ENCODE assay signal across 8 mouse cellular contexts in the genomic region with DNA sequence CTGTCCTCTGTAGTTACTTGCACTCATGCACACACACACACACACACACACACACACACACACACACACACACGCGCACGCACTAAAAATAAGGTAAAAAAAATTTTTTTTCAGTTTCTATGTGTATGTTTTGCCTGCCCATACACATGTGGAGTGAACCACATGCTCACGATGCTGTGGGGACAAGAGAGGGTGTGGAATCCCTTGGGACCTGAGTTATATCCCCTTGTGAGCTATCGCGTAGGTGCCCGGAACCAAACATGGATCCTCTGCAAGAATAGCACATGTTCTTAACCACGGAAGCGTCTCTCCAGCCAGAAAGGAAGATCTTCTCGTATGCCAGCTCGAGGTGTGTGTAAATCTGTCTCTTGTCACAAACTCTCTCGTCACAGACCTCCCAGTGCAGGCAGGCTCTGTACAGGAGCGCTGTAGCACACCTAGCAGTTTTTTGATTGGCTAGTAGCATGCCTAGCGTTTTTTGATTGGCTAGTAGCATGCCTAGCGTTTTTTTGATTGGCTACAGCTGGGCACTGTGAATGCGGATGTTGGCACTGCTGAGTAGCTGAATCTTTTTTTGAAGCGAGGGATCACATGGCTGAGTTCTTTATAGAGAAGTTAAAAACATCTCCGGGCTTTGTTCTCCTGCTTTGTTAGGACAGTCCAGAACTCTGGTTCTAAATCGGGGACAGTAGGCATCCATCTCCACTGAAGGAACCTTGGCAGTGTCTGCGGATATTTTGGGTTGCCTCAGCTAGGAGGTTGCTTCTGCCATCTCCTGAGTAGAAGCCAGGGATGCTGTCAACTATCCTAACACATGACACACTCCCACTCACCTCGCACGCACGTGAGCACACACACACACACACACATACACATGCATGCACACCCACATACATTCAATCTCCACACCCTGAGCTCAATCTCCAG. TPM values are rescaled to one million over a fixed set of nuclear protein-coding genes. Genes with fewer than 3 reads are reported as not detected.
DNase-seq lines count a peak whose midpoint lies in the region; ATAC-seq lines count a peak whose summit lies in the region.

No protein-coding gene starts in this region.

- no peaks in the 10 kb centered on the region for H3K36me3 ChIP-seq in embryonic facial prominence, embryonic 12.5 days
- H3K36me3 ChIP-seq in heart, embryonic 11.5 days (ENCODE audit: control insufficient read depth, insufficient read depth, low read length): no peaks in the 10 kb centered on the region
- H3K36me3 ChIP-seq in kidney, embryonic 15.5 days: no peaks in the 10 kb centered on the region
- no peaks in the 10 kb centered on the region for H3K36me3 ChIP-seq in limb, embryonic 15.5 days
- no peaks in the 10 kb centered on the region for H3K36me3 ChIP-seq in midbrain, embryonic 16.5 days (ENCODE audit: control insufficient read depth, insufficient read depth, low read length)

- H3K4me2 ChIP-seq in embryonic facial prominence, embryonic 12.5 days (replicated peaks): peak overlapping the region; percentile 37
- peak overlapping the region; percentile 60 for H3K4me2 ChIP-seq in heart, embryonic 11.5 days
- peak overlapping the region; percentile 51 for H3K4me2 ChIP-seq in kidney, embryonic 15.5 days
- peak overlapping the region; percentile 47 for H3K4me2 ChIP-seq in limb, embryonic 15.5 days
- H3K4me2 ChIP-seq in midbrain, embryonic 16.5 days (ENCODE audit: low read length): peak overlapping the region; percentile 63

- H3K4me1 ChIP-seq in embryonic facial prominence, embryonic 12.5 days: no peaks in the 10 kb centered on the region
- no peaks in the 10 kb centered on the region; the same call in 1 of the 2 replicates for H3K4me1 ChIP-seq in heart, embryonic 11.5 days (ENCODE audit: control insufficient read depth, insufficient read depth, low read length)
- H3K4me1 ChIP-seq in kidney, embryonic 15.5 days: peaks cover 8% of the 10 kb centered on the region
- H3K4me1 ChIP-seq in limb, embryonic 15.5 days: peaks cover 3% of the 10 kb centered on the region; the same call in 1 of the 2 replicates
- no peaks in the 10 kb centered on the region; the same call in 1 of the 2 replicates for H3K4me1 ChIP-seq in midbrain, embryonic 16.5 days (ENCODE audit: control insufficient read depth, insufficient read depth, low read length)

- peak; percentile 84 for ATAC-seq in embryonic facial prominence, embryonic 12.5 days (ENCODE audit: insufficient number of reproducible peaks, insufficient read depth, low FRiP score, low TSS enrichment)
- ATAC-seq in heart, embryonic 11.5 days (replicated peaks; ENCODE audit: insufficient number of reproducible peaks, low FRiP score, low TSS enrichment): peak; percentile 77
- ATAC-seq in kidney, embryonic 15.5 days (replicated peaks; ENCODE audit: low FRiP score): peak; percentile 94
- ATAC-seq in limb, embryonic 15.5 days (ENCODE audit: insufficient number of reproducible peaks, low FRiP score, low TSS enrichment, low read depth): peak; percentile 87
- peak; percentile 96 for ATAC-seq in midbrain, embryonic 16.5 days

- peak overlapping the region; percentile 14; the same call in 1 of the 2 replicates for H3K4me3 ChIP-seq in embryonic facial prominence, embryonic 12.5 days
- H3K4me3 ChIP-seq in heart, embryonic 11.5 days (ENCODE audit: low read depth, low read length): peak overlapping the region; percentile 25; the same call in 1 of the 2 replicates
- peak overlapping the region; percentile 23 for H3K4me3 ChIP-seq in kidney, embryonic 15.5 days (replicated peaks)
- H3K4me3 ChIP-seq in limb, embryonic 15.5 days: peak overlapping the region; percentile 23
- peak overlapping the region; percentile 32 for H3K4me3 ChIP-seq in midbrain, embryonic 16.5 days (ENCODE audit: low read depth, low read length)

- H3K9me3 ChIP-seq in embryonic facial prominence, embryonic 12.5 days: no peaks in the 10 kb centered on the region
- no peaks in the 10 kb centered on the region for H3K9me3 ChIP-seq in heart, embryonic 11.5 days (replicated peaks; ENCODE audit: control insufficient read depth, low read length)
- H3K9me3 ChIP-seq in kidney, embryonic 15.5 days (replicated peaks): no peaks in the 10 kb centered on the region
- no peaks in the 10 kb centered on the region for H3K9me3 ChIP-seq in limb, embryonic 15.5 days
- no peaks in the 10 kb centered on the region for H3K9me3 ChIP-seq in midbrain, embryonic 16.5 days (replicated peaks; ENCODE audit: control insufficient read depth, low read length, poor library complexity, severe bottlenecking)

- WGBS in embryonic facial prominence, embryonic 12.5 days: 49% methylated on average over 23 of the region's 23 CpGs
- 50% methylated on average over 23 of the region's 23 CpGs for WGBS in heart, embryonic 11.5 days (ENCODE audit: insufficient replicate concordance)
- 44% methylated on average over 23 of the region's 23 CpGs for WGBS in kidney, embryonic 15.5 days
- WGBS in limb, embryonic 15.5 days: 45% methylated on average over 23 of the region's 23 CpGs
- 48% methylated on average over 23 of the region's 23 CpGs for WGBS in midbrain, embryonic 16.5 days

- H3K27me3 ChIP-seq in embryonic facial prominence, embryonic 12.5 days: no peaks in the 10 kb centered on the region
- no peaks in the 10 kb centered on the region for H3K27me3 ChIP-seq in heart, embryonic 11.5 days (ENCODE audit: control insufficient read depth, insufficient read depth, low read length)
- no peaks in the 10 kb centered on the region for H3K27me3 ChIP-seq in kidney, embryonic 15.5 days
- H3K27me3 ChIP-seq in limb, embryonic 15.5 days: 0 out of 2 replicates have a peak, but pooled peaks cover 4% of the 10 kb centered on the region
- no peaks in the 10 kb centered on the region; the same call in 1 of the 2 replicates for H3K27me3 ChIP-seq in midbrain, embryonic 16.5 days (ENCODE audit: control insufficient read depth, insufficient read depth, low read depth, low read length)

- H3K9ac ChIP-seq in embryonic facial prominence, embryonic 12.5 days: no peak overlapping the region
- H3K9ac ChIP-seq in heart, embryonic 11.5 days (ENCODE audit: low read depth, low read length): peak overlapping the region; percentile 49; the same call in 1 of the 2 replicates
- H3K9ac ChIP-seq in kidney, embryonic 15.5 days: no peak overlapping the region
- H3K9ac ChIP-seq in limb, embryonic 15.5 days: no peak overlapping the region
- H3K9ac ChIP-seq in midbrain, embryonic 16.5 days (ENCODE audit: low read depth, low read length): peak overlapping the region; percentile 48; the same call in 1 of the 2 replicates

- DNase-seq in urinary bladder, postnatal 14 days (ENCODE audit: low spot score): peak; percentile 63
- DNase-seq in urinary bladder, adult 2 months (ENCODE audit: low spot score): no peak
- DNase-seq in spleen, postnatal 4 days (ENCODE audit: low spot score in 2 of 2): peak; percentile 65 to 69

- H3K27ac ChIP-seq in embryonic facial prominence, embryonic 12.5 days: no peak overlapping the region
- no peak overlapping the region for H3K27ac ChIP-seq in heart, embryonic 11.5 days (ENCODE audit: low read depth, low read length)
- no peak overlapping the region for H3K27ac ChIP-seq in kidney, embryonic 15.5 days
- no peak overlapping the region for H3K27ac ChIP-seq in limb, embryonic 15.5 days
- peak overlapping the region; percentile 8; the same call in 1 of the 2 replicates for H3K27ac ChIP-seq in midbrain, embryonic 16.5 days (ENCODE audit: low read length)

RNA-seq across cellular contexts. Expression of a gene that starts 52.4 kb away (rescaled TPM):
- 65.2 and 69.9 TPM in 2 replicates for polyA plus RNA-seq in urinary bladder, adult 2 months (2012; rRNA removed)
- polyA plus RNA-seq in embryonic facial prominence, embryonic 12.5 days (2016; fragmentation: Nextera tagmentation; extraction: Ambion mirVana): 27.3 and 32.6 TPM in 2 replicates
- polyA plus RNA-seq in heart, embryonic 11.5 days (2014; fragmentation: Nextera tagmentation; extraction: Ambion mirVana): 17.9 and 18.0 TPM in 2 replicates
- polyA plus RNA-seq in kidney, embryonic 15.5 days (2015; fragmentation: Nextera tagmentation; extraction: Ambion mirVana): 29.3 and 33.2 TPM in 2 replicates
- 10.8 and 11.6 TPM in 2 replicates for polyA plus RNA-seq in limb, embryonic 15.5 days (2015; fragmentation: Nextera tagmentation; extraction: Ambion mirVana)
- 3.9 and 4.3 TPM in 2 replicates for polyA plus RNA-seq in midbrain, embryonic 16.5 days (2015; fragmentation: Nextera tagmentation; extraction: Ambion mirVana)

Comparison
In these comparisons a context has a peak if more than half of its experiments do, and no peak if none do; other contexts are left out.
1. H3K9ac ChIP-seq: peak in heart, embryonic 11.5 days (single experiment) and midbrain, embryonic 16.5 days (single experiment); none in embryonic facial prominence, embryonic 12.5 days (single experiment), kidney, embryonic 15.5 days (single experiment) and limb, embryonic 15.5 days (single experiment).
2. Peak in every context shown above with its lines, with median percentiles within 50 percentile points of each other: ATAC-seq, H3K4me2 ChIP-seq and H3K4me3 ChIP-seq.